Mouse (Mus musculus) heart, embryonic 14.5 days (tissue): ENCODE data around the gene Plcb1. TPM values are rescaled to one million over a fixed set of nuclear protein-coding genes. Genes with fewer than 3 reads are reported as not detected.

Experiments
- ATAC-seq: fragments of 200-750 bp; cut with Nextera tagmentation; 2 replicates; pipeline ENCODE4 v1.8.0; 2017; ENCODE audit warnings: low read depth, moderate TSS enrichment; ENCODE audit not compliant: insufficient number of reproducible peaks, insufficient read depth, low FRiP score
- H3K27ac ChIP-seq, 2 experiments: fragments of 200-500 bp in 1 of 2; fragments of 300-500 bp in 1 of 2; sonication (generic) in 1 of 2; replicated peaks in 1 of 2; 2 replicates each; pipeline ENCODE4 v1.5.1; 2012 to 2014; ENCODE audit warnings: low read depth in 2 of 2, low read length in 2 of 2, control low read depth in 1 of 2, mild to moderate bottlenecking in 1 of 2, mixed read lengths in 1 of 2; ENCODE audit not compliant: control insufficient read depth in 1 of 2, insufficient read depth in 1 of 2
- H3K27me3 ChIP-seq: fragments of 300-500 bp; sonication (generic); 2 replicates; pipeline ENCODE4 v1.6.1; 2014; ENCODE audit warnings: mild to moderate bottlenecking, low read length, control low read depth; ENCODE audit not compliant: control insufficient read depth, insufficient read depth
- H3K36me3 ChIP-seq: fragments of 300-500 bp; sonication (generic); 2 replicates; pipeline ENCODE4 v1.6.1; 2014; ENCODE audit warnings: mild to moderate bottlenecking, control low read depth, low read length, mixed read lengths; ENCODE audit not compliant: control insufficient read depth, insufficient read depth
- H3K4me1 ChIP-seq, 2 experiments: fragments of 200-500 bp in 1 of 2; fragments of 300-500 bp in 1 of 2; sonication (generic) in 1 of 2; 2 replicates each; pipeline ENCODE4 v1.6.1; 2012 to 2014; ENCODE audit warnings: low read length in 2 of 2, control low read depth in 1 of 2, mixed read lengths in 1 of 2; ENCODE audit not compliant: control insufficient read depth in 2 of 2, insufficient read depth in 2 of 2
- H3K4me2 ChIP-seq: fragments of 300-500 bp; sonication (generic); 2 replicates; pipeline ENCODE4 v1.6.1; 2014; ENCODE audit warnings: mild to moderate bottlenecking, low read length
- H3K4me3 ChIP-seq, 2 experiments: fragments of 200-500 bp in 1 of 2; fragments of 300-500 bp in 1 of 2; sonication (generic) in 1 of 2; 2 replicates each; pipeline ENCODE4 v1.5.1; 2012 to 2014; ENCODE audit warnings: low read length in 2 of 2, mild to moderate bottlenecking in 2 of 2, control low read depth in 1 of 2, low read depth in 1 of 2, moderate library complexity in 1 of 2; ENCODE audit not compliant: control insufficient read depth in 1 of 2, insufficient read depth in 1 of 2
- H3K9ac ChIP-seq: fragments of 300-500 bp; sonication (generic); 2 replicates; pipeline ENCODE4 v1.6.1; 2014; ENCODE audit warnings: mild to moderate bottlenecking, low read length
- H3K9me3 ChIP-seq: fragments of 300-500 bp; sonication (generic); 2 replicates; pipeline ENCODE4 v1.6.1; 2016; ENCODE audit warnings: low read length, control low read depth; ENCODE audit not compliant: control insufficient read depth
- WGBS: fragments of 180-500 bp; shearing (Covaris S2); extraction: QIAGEN DNeasy Blood & Tissue Kit; methylation state at CpG from one replicate; pipeline ENCODE4 v1.1.7; 2014; 5-methylcytosine and 5-hydroxymethylcytosine counted together
- polyA plus RNA-seq: library from polyadenylated mRNA; unstranded; fragments of >200 nt; fragmentation: Nextera tagmentation; extraction: Ambion mirVana; gene quantifications from 2 replicates; pipeline ENCODE4 v1.2.1, GENCODE M21; 2014

Plcb1 gene
- polyA plus RNA-seq, 1 experiment from 2014 or later: 5.5 TPM

DNA sequence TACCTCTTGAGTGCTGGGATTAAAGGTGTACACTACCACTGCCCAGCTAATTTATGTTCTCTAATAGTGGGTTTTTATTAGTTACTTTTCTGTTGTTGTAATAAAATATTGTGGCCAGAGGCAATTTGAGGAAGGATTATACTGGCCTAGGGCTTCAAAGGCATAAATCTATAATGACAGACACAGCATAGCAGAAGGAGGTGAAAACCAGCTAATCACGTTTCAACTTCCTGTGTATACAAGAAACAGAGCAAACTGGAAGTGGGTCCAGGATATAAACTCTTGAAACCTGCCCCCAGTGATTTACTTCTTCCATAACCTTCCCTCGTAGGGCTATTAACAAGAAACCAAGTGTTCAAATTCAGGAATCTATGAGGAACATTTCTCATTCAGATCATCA is 715.0 kb downstream of the Plcb1 start:
- Histone ChIP-seq H3K36me3 (no peaks in the 10 kb centered on the region), H3K9ac (no peak overlapping the region), H3K27me3 (no peaks in the 10 kb centered on the region), H3K27ac (no peak overlapping the region), H3K4me2 (no peak overlapping the region), H3K9me3 (no peaks in the 10 kb centered on the region), H3K4me3 (no peak overlapping the region), H3K4me1 (no peaks in the 10 kb centered on the region)
- no peak for ATAC-seq
- 57% methylated on average over 2 of the region's 2 CpGs for WGBS

DNA sequence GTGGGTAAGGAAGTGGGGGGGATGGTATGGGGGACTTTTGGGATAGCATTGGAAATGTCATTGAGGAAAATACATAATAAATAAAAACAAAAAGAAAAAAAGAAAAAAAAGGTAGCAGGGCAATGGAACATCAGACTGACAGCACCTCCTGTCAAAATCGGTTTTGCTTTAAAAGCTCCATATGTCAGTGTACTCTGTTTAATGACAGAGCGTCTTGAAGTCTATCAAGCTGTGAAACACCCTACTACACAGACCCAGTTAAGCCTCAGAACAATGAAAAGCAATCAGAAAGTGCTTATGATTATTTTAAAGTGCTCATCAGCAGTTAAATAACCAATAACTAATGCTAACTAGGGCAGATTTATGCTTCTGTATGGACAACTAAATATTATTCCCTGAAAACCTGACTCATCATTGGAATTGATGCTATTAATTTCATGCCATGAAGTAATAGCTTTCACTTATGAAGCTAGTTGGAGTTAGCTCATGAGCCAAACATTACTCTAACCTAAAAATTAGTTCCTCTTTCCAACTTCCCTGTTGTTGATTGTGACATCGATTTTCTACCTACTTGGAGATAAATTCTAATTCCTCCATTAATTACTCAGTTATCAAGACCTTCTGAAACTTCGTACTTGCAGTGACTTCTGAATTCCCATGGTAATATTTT is 717.6 kb downstream of the Plcb1 start:
- H3K36me3 ChIP-seq: no peaks in the 10 kb centered on the region
- H3K4me1 ChIP-seq: no peaks in the 10 kb centered on the region
- H3K27ac ChIP-seq: no peak overlapping the region
- H3K4me2 ChIP-seq: no peak overlapping the region
- no peaks in the 10 kb centered on the region for H3K27me3 ChIP-seq
- ATAC-seq: no peak
- WGBS: 73% methylated on average over 4 of the region's 4 CpGs
- H3K9me3 ChIP-seq: no peaks in the 10 kb centered on the region
- H3K9ac ChIP-seq: no peak overlapping the region
- H3K4me3 ChIP-seq: no peak overlapping the region

DNA sequence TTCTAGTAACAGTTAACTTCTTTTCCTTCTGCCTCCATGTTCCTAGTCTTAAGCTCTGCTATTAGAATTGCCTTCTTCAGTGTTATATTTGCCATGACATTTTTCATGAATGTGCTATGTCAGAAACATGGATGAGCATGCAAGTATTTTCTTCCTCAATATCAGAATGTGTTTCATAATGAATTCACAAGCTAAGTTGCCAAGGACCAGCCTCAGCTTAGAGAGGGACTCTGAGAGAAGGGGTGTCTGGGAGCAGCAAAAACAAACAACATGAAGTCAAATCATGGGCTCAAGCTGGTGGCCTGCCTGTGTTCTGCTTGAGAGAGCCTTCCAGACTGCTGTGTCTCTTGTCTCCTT is 718.1 kb downstream of the Plcb1 start:
- H3K36me3 ChIP-seq: no peaks in the 10 kb centered on the region
- no peak overlapping the region for H3K4me3 ChIP-seq
- no peak overlapping the region for H3K4me2 ChIP-seq
- H3K9ac ChIP-seq: no peak overlapping the region
- H3K27me3 ChIP-seq: no peaks in the 10 kb centered on the region
- H3K4me1 ChIP-seq: no peaks in the 10 kb centered on the region
- no peaks in the 10 kb centered on the region for H3K9me3 ChIP-seq
- ATAC-seq: no peak
- no peak overlapping the region for H3K27ac ChIP-seq

DNA sequence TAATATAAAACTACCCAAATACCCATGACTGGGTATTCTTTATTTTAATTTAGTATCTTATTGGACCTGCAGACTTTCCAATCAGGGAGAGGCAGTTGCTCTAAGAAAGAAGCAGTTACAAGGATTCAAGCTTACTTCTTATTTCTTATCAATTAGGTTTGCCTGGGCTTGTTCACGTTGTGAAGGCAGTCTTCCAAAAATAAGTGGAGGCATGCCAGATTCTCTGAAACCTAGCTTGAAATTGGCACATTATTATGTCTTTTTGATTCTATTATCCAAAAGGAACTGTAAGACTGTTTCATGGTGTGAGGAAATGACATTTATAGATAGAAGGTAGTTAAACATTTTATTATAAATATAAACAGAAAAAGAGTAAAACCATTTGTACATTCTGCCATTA is 721.2 kb downstream of the Plcb1 start:
- H3K27me3 ChIP-seq: no peaks in the 10 kb centered on the region
- 16% methylated on average over 1 of the region's 1 CpGs for WGBS

DNA sequence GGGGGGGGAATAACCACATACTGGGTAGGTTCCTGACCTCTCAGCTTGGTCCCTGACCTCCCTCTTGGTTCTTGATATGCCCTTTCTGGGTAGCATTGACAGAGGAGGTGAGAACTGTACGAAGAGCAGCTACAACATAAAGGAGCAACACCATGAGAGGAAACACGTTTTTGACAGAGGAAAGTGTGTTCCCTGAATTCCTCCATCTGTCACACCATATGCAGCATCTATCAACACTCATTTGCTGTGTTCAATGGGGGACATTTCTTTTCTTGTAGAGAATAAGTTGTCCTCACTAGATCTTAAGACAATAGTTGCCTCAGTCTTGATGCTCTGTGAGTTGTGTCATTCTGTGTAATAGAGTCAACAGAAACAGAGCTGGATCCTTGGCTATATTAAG is 733.1 kb downstream of the Plcb1 start:
- Histone ChIP-seq H3K4me3 (no peak overlapping the region), H3K4me1 (no peaks in the 10 kb centered on the region), H3K36me3 (no peaks in the 10 kb centered on the region), H3K4me2 (no peak overlapping the region), H3K27me3 (no peaks in the 10 kb centered on the region), H3K9ac (no peak overlapping the region), H3K9me3 (no peaks in the 10 kb centered on the region), H3K27ac (no peak overlapping the region)
- no peak for ATAC-seq
- 61% methylated on average over 2 of the region's 2 CpGs for WGBS

More for the DNA sequence above, 721.2 kb downstream of the Plcb1 start:
- H3K4me2 ChIP-seq: no peak overlapping the region
- no peak overlapping the region for H3K4me3 ChIP-seq
- no peaks in the 10 kb centered on the region for H3K36me3 ChIP-seq
- no peaks in the 10 kb centered on the region for H3K9me3 ChIP-seq
- H3K27ac ChIP-seq: no peak overlapping the region
- no peaks in the 10 kb centered on the region for H3K4me1 ChIP-seq
- ATAC-seq: no peak
- no peak overlapping the region for H3K9ac ChIP-seq

Other genes starting within 250 kb of the Plcb1 start
- not detected in 2 replicates for gene Hao1, start 231.7 kb upstream of the Plcb1 start, polyA plus RNA-seq
- 55.9 and 59.1 TPM in 2 replicates for gene Tmx4, start 141.9 kb upstream of the Plcb1 start, polyA plus RNA-seq